Mouse (Mus musculus) kidney, postnatal 36 days (tissue): ENCODE results near the gene Rcc1.

Experiments
- DNase-seq, 2 experiments: peaks; one replicate each; pipeline ENCODE4 v3.0.0; 2021 to 2022; ENCODE audit warnings: mixed read lengths in 2 of 2

The Rcc1 gene

GRCm38 (mm10) chr4:132355403-132355802 lies 2.0 kb upstream of the Rcc1 start:
- DNase-seq, result no peak

- DNase-seq, result peak; percentile 69 to 77
Observed at GRCm38 (mm10) chr4:132354571-132354970, 1.2 kb upstream of the Rcc1 start.

- DNase-seq, result peak in 1 of 2 experiments; percentile 46
Observed at GRCm38 (mm10) chr4:132352739-132353138, 666 bp downstream of the Rcc1 start.

GRCm38 (mm10) chr4:132351401-132351800 lies 2.0 kb downstream of the Rcc1 start:
- no peak for DNase-seq

GRCm38 (mm10) chr4:132350854-132351253 lies 2.6 kb downstream of the Rcc1 start:
- no peak for DNase-seq

- DNase-seq, result no peak
Observed at GRCm38 (mm10) chr4:132350123-132350740, 3.2 kb downstream of the Rcc1 start.

GRCm38 (mm10) chr4:132349495-132350122 lies 3.8 kb downstream of the Rcc1 start:
- DNase-seq, result no peak

- DNase-seq, result peak in 1 of 2 experiments; percentile 22
Observed at GRCm38 (mm10) chr4:132346661-132347060, 6.7 kb downstream of the Rcc1 start.

GRCm38 (mm10) chr4:132346261-132346660 lies 7.1 kb downstream of the Rcc1 start:
- DNase-seq, result peak; percentile 60 to 71

- no peak for DNase-seq
Observed at GRCm38 (mm10) chr4:132345843-132346212, 7.6 kb downstream of the Rcc1 start.

- peak; percentile 95 to 99 for DNase-seq
Observed at GRCm38 (mm10) chr4:132345135-132345842, 8.1 kb downstream of the Rcc1 start.

GRCm38 (mm10) chr4:132344403-132345134 lies 8.8 kb downstream of the Rcc1 start:
- DNase-seq, result no peak

- peak in 1 of 2 experiments; percentile 25 for DNase-seq
Observed at GRCm38 (mm10) chr4:132341451-132341850, 12.0 kb downstream of the Rcc1 start.

GRCm38 (mm10) chr4:132338943-132339342 lies 14.5 kb downstream of the Rcc1 start:
- DNase-seq, result peak; percentile 84 to 91

- DNase-seq, result peak; percentile 61 to 72
Observed at GRCm38 (mm10) chr4:132332880-132333279, 20.5 kb downstream of the Rcc1 start.

GRCm38 (mm10) chr4:132331960-132332359 lies 21.4 kb downstream of the Rcc1 start:
- DNase-seq, result no peak

- DNase-seq, result no peak
Observed at GRCm38 (mm10) chr4:132329835-132330354, 23.5 kb downstream of the Rcc1 start.

- peak; percentile 93 to 97 for DNase-seq
Observed at GRCm38 (mm10) chr4:132329115-132329834, 24.1 kb downstream of the Rcc1 start, which contains the start of gene Trnau1ap. Gene Trnau1ap, minus strand, starts transcription at chr4:132329538.

GRCm38 (mm10) chr4:132328391-132328982 lies 24.9 kb downstream of the Rcc1 start:
- DNase-seq, result no peak

- peak in 1 of 2 experiments; percentile 41 for DNase-seq
Observed at GRCm38 (mm10) chr4:132326481-132326880, 26.9 kb downstream of the Rcc1 start.

- DNase-seq, result peak; percentile 41 to 63
Observed at GRCm38 (mm10) chr4:132315711-132316110, 37.7 kb downstream of the Rcc1 start.

GRCm38 (mm10) chr4:132312627-132313026 lies 40.8 kb downstream of the Rcc1 start:
- DNase-seq, result no peak
